Mouse (Mus musculus) hindbrain, embryonic 12.5 days (tissue): ENCODE measurements at regions not wholly inside any gene's neighbourhood (a gene's known extent, or its start where the extent isn't known, plus 50 kb on each side); places are given as distances from the start of the nearest gene placed in this dataset.

Experiments used
- ATAC-seq: fragments of 200-750 bp; cut with Nextera tagmentation; 2 replicates; pipeline ENCODE4 v1.8.0; 2017; ENCODE audit warnings: moderate TSS enrichment; ENCODE audit not compliant: low FRiP score
- H3K27ac ChIP-seq: fragments of 300-500 bp; sonication (generic); 2 replicates; pipeline ENCODE4 v1.5.1; 2016; ENCODE audit warnings: mild to moderate bottlenecking
- H3K27me3 ChIP-seq: fragments of 300-500 bp; sonication (generic); 2 replicates; pipeline ENCODE4 v1.6.1; 2016; ENCODE audit warnings: mild to moderate bottlenecking
- H3K36me3 ChIP-seq: fragments of 300-500 bp; sonication (generic); 2 replicates; pipeline ENCODE4 v1.6.1; 2016; ENCODE audit warnings: mild to moderate bottlenecking
- H3K4me1 ChIP-seq: fragments of 300-500 bp; sonication (generic); 2 replicates; pipeline ENCODE4 v1.6.1; 2016
- H3K4me2 ChIP-seq: fragments of 300-500 bp; sonication (generic); replicated peaks from 2 replicates; pipeline ENCODE4 v1.6.1; 2016; ENCODE audit warnings: mild to moderate bottlenecking
- H3K4me3 ChIP-seq: fragments of 300-500 bp; sonication (generic); 2 replicates; pipeline ENCODE4 v1.5.1; 2016; ENCODE audit warnings: mild to moderate bottlenecking
- H3K9ac ChIP-seq: fragments of 300-500 bp; sonication (generic); 2 replicates; pipeline ENCODE4 v1.6.1; 2016; ENCODE audit warnings: mild to moderate bottlenecking, moderate library complexity
- H3K9me3 ChIP-seq: fragments of 300-500 bp; sonication (generic); replicated peaks from 2 replicates; pipeline ENCODE4 v1.6.1; 2016; ENCODE audit warnings: mild to moderate bottlenecking
- WGBS: fragments of 180-500 bp; shearing (Covaris S2); methylation state at CpG from one replicate; pipeline ENCODE4 v1.1.7; 2016; 5-methylcytosine and 5-hydroxymethylcytosine counted together

- ATAC-seq: no peak
- no peak overlapping the region for H3K4me3 ChIP-seq
- H3K27ac ChIP-seq: no peak overlapping the region
- no peaks in the 10 kb centered on the region for H3K36me3 ChIP-seq
- no peaks in the 10 kb centered on the region for H3K9me3 ChIP-seq
- H3K9ac ChIP-seq: no peak overlapping the region
- H3K4me1 ChIP-seq: peaks cover 11% of the 10 kb centered on the region
- no peaks in the 10 kb centered on the region for H3K27me3 ChIP-seq
- 86% methylated on average over 6 of the region's 6 CpGs for WGBS
- no peak overlapping the region for H3K4me2 ChIP-seq
These were observed 831.0 kb downstream of the Kcnj2 start for GRCm38 (mm10) chr11:111897001-111897400.

GRCm38 (mm10) chr11:111904086-111904485 lies 838.1 kb downstream of the Kcnj2 start:
- H3K4me1 ChIP-seq: no peaks in the 10 kb centered on the region
- H3K27ac ChIP-seq: no peak overlapping the region
- H3K9me3 ChIP-seq: no peaks in the 10 kb centered on the region
- H3K36me3 ChIP-seq: no peaks in the 10 kb centered on the region
- no peak overlapping the region for H3K4me2 ChIP-seq
- WGBS: 73% methylated on average over 4 of the region's 4 CpGs
- H3K27me3 ChIP-seq: no peaks in the 10 kb centered on the region
- no peak for ATAC-seq
- no peak overlapping the region for H3K4me3 ChIP-seq
- H3K9ac ChIP-seq: no peak overlapping the region

GRCm38 (mm10) chr11:111913891-111914290 lies 847.9 kb downstream of the Kcnj2 start:
- no peaks in the 10 kb centered on the region for H3K4me1 ChIP-seq
- 92% methylated on average over 8 of the region's 8 CpGs for WGBS
- no peak overlapping the region for H3K4me3 ChIP-seq
- no peaks in the 10 kb centered on the region for H3K36me3 ChIP-seq
- H3K9me3 ChIP-seq: no peaks in the 10 kb centered on the region
- no peak overlapping the region for H3K27ac ChIP-seq
- ATAC-seq: no peak
- no peak overlapping the region for H3K4me2 ChIP-seq
- no peaks in the 10 kb centered on the region for H3K27me3 ChIP-seq
- H3K9ac ChIP-seq: no peak overlapping the region

- no peak overlapping the region for H3K4me3 ChIP-seq
- H3K4me2 ChIP-seq: no peak overlapping the region
- H3K9me3 ChIP-seq: no peaks in the 10 kb centered on the region
- no peaks in the 10 kb centered on the region for H3K27me3 ChIP-seq
- H3K27ac ChIP-seq: no peak overlapping the region
- peaks cover 9% of the 10 kb centered on the region for H3K4me1 ChIP-seq
- WGBS: 79% methylated on average over 1 of the region's 1 CpGs
- no peak for ATAC-seq
- H3K36me3 ChIP-seq: no peaks in the 10 kb centered on the region
- H3K9ac ChIP-seq: no peak overlapping the region
These were observed 855.7 kb upstream of the Sox9 start for GRCm38 (mm10) chr11:111926336-111926735.

- H3K27ac ChIP-seq: no peak overlapping the region
- H3K27me3 ChIP-seq: no peaks in the 10 kb centered on the region
- no peaks in the 10 kb centered on the region for H3K9me3 ChIP-seq
- no peak for ATAC-seq
- no peaks in the 10 kb centered on the region for H3K36me3 ChIP-seq
- 51% methylated on average over 10 of the region's 10 CpGs for WGBS
- peaks cover 9% of the 10 kb centered on the region for H3K4me1 ChIP-seq
- no peak overlapping the region for H3K4me2 ChIP-seq
- H3K4me3 ChIP-seq: no peak overlapping the region
- H3K9ac ChIP-seq: no peak overlapping the region
These were observed 852.7 kb upstream of the Sox9 start for GRCm38 (mm10) chr11:111929366-111929765.

- Histone ChIP-seq H3K4me3 (no peak overlapping the region), H3K27ac (no peak overlapping the region), H3K4me1 (peaks cover 9% of the 10 kb centered on the region), H3K36me3 (no peaks in the 10 kb centered on the region), H3K27me3 (no peaks in the 10 kb centered on the region), H3K9ac (no peak overlapping the region), H3K4me2 (no peak overlapping the region), H3K9me3 (no peaks in the 10 kb centered on the region)
- no peak for ATAC-seq
- WGBS: 84% methylated on average over 1 of the region's 1 CpGs
These were observed 850.0 kb upstream of the Sox9 start for GRCm38 (mm10) chr11:111932052-111932451.

GRCm38 (mm10) chr11:111944282-111944681 lies 837.7 kb upstream of the Sox9 start:
- Histone ChIP-seq H3K4me1 (0 out of 2 replicates have a peak, but pooled peaks cover 2% of the 10 kb centered on the region), H3K4me3 (no peak overlapping the region), H3K27me3 (no peaks in the 10 kb centered on the region), H3K4me2 (no peak overlapping the region), H3K9me3 (no peaks in the 10 kb centered on the region), H3K9ac (no peak overlapping the region), H3K36me3 (no peaks in the 10 kb centered on the region), H3K27ac (no peak overlapping the region)
- no peak for ATAC-seq
- 73% methylated on average over 8 of the region's 8 CpGs for WGBS

GRCm38 (mm10) chr11:111945806-111946205 lies 836.2 kb upstream of the Sox9 start:
- H3K27me3 ChIP-seq: no peaks in the 10 kb centered on the region
- ATAC-seq: no peak
- H3K9me3 ChIP-seq: no peaks in the 10 kb centered on the region
- no peak overlapping the region for H3K27ac ChIP-seq
- no peaks in the 10 kb centered on the region for H3K36me3 ChIP-seq
- no peak overlapping the region for H3K4me3 ChIP-seq
- no peak overlapping the region for H3K4me2 ChIP-seq
- H3K9ac ChIP-seq: no peak overlapping the region
- 0 out of 2 replicates have a peak, but pooled peaks cover 2% of the 10 kb centered on the region for H3K4me1 ChIP-seq

GRCm38 (mm10) chr11:111947671-111948070 lies 834.4 kb upstream of the Sox9 start:
- Histone ChIP-seq H3K4me2 (no peak overlapping the region), H3K9ac (no peak overlapping the region), H3K4me1 (0 out of 2 replicates have a peak, but pooled peaks cover 2% of the 10 kb centered on the region), H3K27me3 (no peaks in the 10 kb centered on the region), H3K36me3 (no peaks in the 10 kb centered on the region), H3K4me3 (no peak overlapping the region), H3K9me3 (no peaks in the 10 kb centered on the region), H3K27ac (no peak overlapping the region)
- WGBS: 82% methylated on average over 6 of the region's 6 CpGs
- ATAC-seq: no peak

- Histone ChIP-seq H3K27me3 (no peaks in the 10 kb centered on the region), H3K27ac (no peak overlapping the region), H3K36me3 (no peaks in the 10 kb centered on the region), H3K4me1 (0 out of 2 replicates have a peak, but pooled peaks cover 2% of the 10 kb centered on the region), H3K4me3 (no peak overlapping the region), H3K9me3 (no peaks in the 10 kb centered on the region), H3K4me2 (no peak overlapping the region), H3K9ac (no peak overlapping the region)
- WGBS: 84% methylated on average over 5 of the region's 5 CpGs
- no peak for ATAC-seq
These were observed 828.6 kb upstream of the Sox9 start for GRCm38 (mm10) chr11:111953421-111953820.

- Histone ChIP-seq H3K27ac (no peak overlapping the region), H3K36me3 (no peaks in the 10 kb centered on the region), H3K4me2 (no peak overlapping the region), H3K4me3 (no peak overlapping the region), H3K9ac (no peak overlapping the region), H3K27me3 (no peaks in the 10 kb centered on the region), H3K9me3 (no peaks in the 10 kb centered on the region), H3K4me1 (peaks cover 9% of the 10 kb centered on the region)
- 66% methylated on average over 5 of the region's 5 CpGs for WGBS
- ATAC-seq: no peak
These were observed 824.2 kb upstream of the Sox9 start for GRCm38 (mm10) chr11:111957721-111958287.

GRCm38 (mm10) chr11:111961047-111961837 lies 820.8 kb upstream of the Sox9 start:
- H3K36me3 ChIP-seq: no peaks in the 10 kb centered on the region
- peak overlapping the region; percentile 67 for H3K27ac ChIP-seq
- no peak for ATAC-seq
- no peak overlapping the region for H3K9ac ChIP-seq
- 43% methylated on average over 10 of the region's 10 CpGs for whole genome bisulfite sequencing
- H3K4me2 ChIP-seq: no peak overlapping the region
- H3K9me3 ChIP-seq: no peaks in the 10 kb centered on the region
- no peaks in the 10 kb centered on the region for H3K27me3 ChIP-seq
- peaks cover 9% of the 10 kb centered on the region for H3K4me1 ChIP-seq
- no peak overlapping the region for H3K4me3 ChIP-seq

- no peaks in the 10 kb centered on the region for H3K9me3 ChIP-seq
- no peaks in the 10 kb centered on the region for H3K27me3 ChIP-seq
- H3K9ac ChIP-seq: no peak overlapping the region
- 68% methylated on average over 2 of the region's 2 CpGs for WGBS
- no peak overlapping the region for H3K4me3 ChIP-seq
- H3K4me1 ChIP-seq: peaks cover 9% of the 10 kb centered on the region
- no peak for ATAC-seq
- H3K27ac ChIP-seq: no peak overlapping the region
- no peaks in the 10 kb centered on the region for H3K36me3 ChIP-seq
- H3K4me2 ChIP-seq: no peak overlapping the region
These were observed 820.2 kb upstream of the Sox9 start for GRCm38 (mm10) chr11:111961846-111962245.
